Mouse (Mus musculus) heart, postnatal 4 days (tissue): ENCODE results near the gene Exosc8. TPM values are rescaled to one million over a fixed set of nuclear protein-coding genes. Genes with fewer than 3 reads are reported as not detected.

Experiments
- DNase-seq: peaks from one replicate; pipeline ENCODE4 v3.0.0; 2021
- total RNA-seq, 2 experiments: library from RNA; stranded (reverse); gene quantifications; 2 replicates each; pipeline ENCODE4 v1.2.3; 2021

The Exosc8 gene
- 10 to 100 TPM; 40.3 to 44.7 TPM for total RNA-seq

DNA sequence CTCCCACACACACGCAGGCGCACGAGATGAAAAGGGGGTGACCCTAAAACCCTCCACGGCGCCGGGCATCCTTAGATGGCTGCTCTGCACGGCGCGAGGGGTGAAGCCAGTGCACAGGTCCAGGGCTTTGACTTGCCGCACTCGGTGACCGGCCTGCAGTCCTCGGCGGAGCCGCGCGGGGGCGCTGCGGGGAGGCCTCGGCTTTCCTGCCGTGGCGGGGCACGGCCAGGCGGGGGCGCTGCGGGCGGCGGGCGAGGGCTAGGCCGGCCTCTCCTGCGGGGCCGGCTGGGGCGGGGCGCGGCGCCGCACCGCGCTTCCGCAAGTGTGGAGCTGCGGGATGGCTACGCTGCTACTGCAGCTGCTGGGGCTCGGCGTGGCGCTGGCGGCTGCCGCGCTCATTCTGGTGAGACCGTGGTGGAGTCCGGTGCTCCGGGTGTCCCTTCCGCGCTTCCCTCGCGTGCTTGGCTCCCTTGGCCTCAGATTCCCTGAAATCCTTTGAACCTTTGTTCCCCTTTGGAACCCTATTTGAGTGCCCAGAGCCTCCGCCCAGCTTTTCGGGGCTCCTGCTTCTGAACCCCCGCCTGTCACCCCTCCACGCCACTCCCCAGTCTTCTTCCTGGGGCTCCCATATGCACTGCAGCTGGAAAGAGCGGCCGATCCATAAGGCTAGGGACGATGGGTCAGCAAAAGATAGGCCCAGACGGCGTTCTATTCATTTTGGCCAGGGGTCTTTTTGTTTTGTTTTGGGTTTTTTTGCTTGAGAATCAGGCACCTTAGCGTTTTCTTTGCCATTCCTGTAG, at the start of gene Exosc8, which contains the start of gene Alg5:
Gene Exosc8 (minus strand): TSS at position 147 of the 800 bp plus-strand sequence.
Gene Alg5 (plus strand): TSS at position 293 of the 800 bp plus-strand sequence.
- DNase-seq = peak; percentile 96

DNA sequence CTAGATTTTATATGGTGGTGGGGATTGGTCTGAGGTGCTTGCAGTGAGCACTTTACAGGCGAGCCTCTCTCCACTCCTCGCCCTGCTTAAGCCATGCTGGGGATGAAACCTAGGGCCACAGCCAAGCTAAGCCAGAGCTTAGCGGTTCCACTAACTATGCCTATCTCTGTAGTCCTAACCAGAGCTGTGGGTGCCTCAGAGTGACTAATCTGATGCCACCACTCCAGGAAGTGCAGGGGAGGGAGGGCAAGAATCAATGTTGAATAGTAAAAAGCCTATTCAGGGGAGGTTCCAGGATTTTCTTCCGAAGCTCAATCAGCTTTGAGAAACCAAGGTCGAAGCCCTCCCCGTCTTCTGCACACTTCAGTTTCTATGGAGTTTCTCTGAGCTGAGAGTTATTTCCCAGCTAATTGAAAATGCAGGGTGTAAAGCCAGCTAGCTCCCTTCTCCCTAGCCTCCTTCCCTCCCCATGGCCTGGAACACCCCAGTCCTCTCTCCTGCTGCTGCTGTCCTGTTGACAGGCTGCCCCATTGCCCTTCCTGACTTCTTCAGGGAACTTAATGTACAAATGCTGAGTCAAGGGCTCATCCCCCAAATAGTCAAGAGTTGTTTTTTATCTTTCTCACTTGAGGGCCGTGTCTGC, 40.9 kb upstream of the Exosc8 start:
- DNase-seq = no peak

DNA sequence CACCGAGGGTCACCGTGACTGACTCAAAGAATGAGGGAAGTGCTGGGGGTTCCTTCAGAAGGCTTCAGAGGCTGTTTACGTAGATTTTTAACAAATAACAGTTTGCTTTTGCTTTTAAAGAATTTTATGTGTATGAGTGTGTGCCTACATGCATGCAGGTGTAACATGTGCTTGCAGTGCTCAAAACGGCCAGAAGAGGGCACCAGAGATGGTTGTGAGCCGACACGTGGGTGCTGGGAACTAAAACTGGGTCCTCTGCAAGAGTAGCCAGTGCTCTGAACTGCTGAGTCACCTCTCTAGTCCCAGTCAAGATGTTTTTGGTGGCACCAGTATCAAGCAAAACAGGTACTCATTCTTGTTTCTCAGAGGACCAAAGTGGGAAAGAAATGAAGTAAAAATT, 38.4 kb upstream of the Exosc8 start:
- DNase-seq = no peak

DNA sequence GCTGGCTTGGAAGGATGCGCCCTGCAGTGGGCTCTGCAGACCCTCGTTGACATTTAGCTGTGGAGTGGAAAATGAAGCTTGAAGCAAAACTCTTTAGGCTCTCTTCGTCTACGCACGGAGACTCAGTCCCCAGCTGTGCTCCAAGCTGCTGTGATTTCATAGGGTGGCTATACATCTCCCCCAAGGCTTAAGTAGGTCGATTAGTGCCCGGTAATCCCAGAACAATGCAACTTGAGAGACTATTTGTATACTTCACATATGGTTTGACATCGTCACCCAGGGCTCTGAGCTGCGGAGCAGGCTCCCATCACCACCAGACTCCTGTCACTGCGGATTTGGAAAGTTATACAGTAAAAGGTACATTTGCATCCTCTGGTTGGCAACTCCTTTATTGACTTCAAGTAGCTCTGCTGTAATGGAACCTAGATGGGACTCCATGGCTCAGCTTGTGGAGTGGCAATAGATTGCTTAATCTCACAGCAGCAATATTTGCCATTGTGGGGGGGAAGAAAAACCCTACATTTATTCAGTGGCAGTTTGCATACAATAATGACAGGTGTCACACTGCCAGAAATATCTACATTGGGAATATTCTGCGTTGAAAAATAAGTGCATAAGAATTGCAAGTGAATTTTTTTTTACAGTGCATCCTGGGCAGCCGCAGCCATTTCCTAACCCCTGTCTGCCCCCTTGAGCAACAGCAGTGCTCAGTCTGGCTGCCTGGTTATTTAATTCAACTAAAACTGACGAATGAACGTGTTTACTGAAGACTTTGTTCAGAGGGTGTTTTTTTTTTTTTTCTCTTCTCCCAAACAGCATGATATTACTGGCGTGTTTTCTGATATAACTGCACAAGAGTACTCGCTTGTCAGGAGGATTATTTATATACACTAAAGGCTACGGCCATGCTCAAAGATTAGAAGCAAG, 34.4 kb upstream of the Exosc8 start:
- no peak for DNase-seq

DNA sequence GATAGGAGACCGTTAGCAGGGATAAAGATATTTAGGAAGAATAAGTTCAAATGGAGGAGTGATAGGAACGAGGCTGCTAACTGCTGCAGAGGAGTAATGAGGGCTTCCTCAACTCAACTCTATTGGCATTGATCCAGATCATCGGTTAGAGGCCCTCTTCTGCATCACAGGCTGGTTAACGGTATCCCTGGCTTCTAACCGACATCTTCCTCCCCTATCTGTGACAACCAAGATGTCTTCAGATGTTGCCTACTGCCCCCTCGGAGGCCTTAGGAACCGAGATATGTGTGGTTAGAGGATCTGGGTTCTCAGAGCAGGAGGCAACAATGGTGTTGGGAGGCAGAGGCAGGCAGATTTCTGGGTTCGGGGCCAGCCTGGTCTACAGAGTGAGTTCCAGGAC, 33.4 kb upstream of the Exosc8 start:
- DNase-seq = no peak

DNA sequence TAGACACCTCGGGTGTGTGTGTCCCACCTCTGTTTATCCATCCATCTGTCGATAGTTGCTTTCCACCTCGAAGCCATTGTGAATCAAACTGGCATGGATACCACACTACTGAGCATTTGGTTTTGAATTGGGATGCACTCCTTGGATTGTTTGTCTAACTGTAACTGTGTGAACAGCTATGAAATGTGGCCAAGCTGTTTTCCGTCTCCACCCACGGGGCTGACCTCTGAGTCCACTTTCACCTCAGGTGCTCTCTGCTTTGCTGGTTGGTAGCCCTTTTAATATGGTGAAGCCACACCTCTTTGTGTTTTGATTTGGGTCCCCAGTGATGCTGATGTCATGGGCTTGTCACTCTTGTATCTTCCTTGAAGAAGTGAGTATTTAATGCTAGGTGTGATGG, 31.6 kb upstream of the Exosc8 start:
- DNase-seq = no peak

DNA sequence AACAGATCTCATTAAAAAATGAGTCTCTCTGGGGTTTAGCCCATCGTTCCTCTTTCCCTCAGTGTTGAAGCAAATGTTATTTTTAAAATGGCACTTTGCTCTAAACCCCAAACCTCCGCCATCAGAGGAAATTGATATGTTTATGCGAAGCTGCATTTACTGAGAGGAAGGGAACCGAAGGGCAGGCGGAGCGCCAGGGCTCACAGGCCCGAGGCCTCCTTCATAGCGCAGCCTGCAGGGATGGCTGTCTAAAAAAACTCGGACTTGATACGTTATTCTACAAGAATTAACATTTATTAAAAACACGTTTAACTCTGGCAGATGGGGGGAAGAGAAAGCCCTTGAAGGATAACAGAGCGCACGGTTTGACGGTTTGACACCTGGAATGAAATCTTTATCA, 30.8 kb upstream of the Exosc8 start:
- DNase-seq = no peak

DNA sequence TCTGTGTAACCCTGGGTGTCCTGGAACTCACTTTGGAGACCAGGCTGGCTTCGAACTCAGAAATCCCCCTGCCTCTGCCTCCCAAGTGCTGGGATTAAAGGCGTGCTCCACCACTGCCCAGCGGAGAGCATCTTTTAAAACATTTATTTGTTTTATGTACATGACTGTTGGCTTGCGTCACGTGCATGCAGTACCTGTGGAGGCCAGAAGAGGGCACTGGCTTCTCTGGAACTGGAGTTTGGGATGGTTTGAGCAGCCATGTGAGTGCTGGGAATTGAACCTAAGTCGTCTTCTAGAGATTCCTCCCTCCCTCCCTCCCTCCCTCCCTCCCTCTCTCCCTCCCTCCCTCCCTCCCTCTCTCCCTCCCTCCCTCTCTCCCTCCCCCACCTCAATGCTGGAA, 30.3 kb upstream of the Exosc8 start:
- peak; percentile 20 for DNase-seq

DNA sequence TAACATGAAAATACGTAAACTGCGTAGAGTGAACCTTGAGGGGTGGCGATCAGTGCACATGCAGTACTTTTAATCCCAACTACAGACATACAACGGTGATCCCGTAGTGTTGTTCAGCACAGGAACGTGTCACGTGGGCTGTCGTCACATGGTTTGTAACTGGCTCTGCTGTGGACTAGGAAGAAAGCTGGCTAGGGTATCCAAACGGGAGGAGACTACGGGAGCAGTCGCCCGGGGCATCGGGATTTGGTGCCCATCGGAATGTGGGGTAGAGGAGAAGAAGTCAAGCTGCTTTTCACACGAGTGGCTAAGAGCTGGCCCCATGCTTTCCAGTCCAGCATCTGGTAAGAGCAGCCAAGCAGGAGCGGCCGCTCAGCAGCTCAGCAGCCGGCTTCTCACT, 29.2 kb upstream of the Exosc8 start:
- peak; percentile 40 for DNase-seq

DNA sequence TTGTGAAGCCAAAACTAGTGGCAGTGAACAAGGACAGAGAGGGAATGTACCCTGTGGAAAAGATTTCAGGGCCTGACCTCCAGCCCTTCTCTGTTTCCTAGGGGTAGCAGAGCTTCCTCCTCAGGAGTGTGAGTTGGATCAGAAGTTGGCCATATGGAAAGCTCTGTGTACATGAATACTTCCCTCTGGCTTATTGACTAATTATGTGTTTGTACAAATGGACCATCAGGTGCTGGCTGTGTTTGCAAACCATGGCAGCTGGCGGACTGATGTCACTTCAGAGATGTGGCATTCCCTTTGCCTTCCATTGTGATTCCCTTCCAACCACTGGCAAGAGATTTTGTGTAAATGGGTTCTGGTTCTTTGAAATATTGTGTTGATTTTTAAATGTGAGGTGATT, 26.1 kb upstream of the Exosc8 start:
- DNase-seq = no peak

DNA sequence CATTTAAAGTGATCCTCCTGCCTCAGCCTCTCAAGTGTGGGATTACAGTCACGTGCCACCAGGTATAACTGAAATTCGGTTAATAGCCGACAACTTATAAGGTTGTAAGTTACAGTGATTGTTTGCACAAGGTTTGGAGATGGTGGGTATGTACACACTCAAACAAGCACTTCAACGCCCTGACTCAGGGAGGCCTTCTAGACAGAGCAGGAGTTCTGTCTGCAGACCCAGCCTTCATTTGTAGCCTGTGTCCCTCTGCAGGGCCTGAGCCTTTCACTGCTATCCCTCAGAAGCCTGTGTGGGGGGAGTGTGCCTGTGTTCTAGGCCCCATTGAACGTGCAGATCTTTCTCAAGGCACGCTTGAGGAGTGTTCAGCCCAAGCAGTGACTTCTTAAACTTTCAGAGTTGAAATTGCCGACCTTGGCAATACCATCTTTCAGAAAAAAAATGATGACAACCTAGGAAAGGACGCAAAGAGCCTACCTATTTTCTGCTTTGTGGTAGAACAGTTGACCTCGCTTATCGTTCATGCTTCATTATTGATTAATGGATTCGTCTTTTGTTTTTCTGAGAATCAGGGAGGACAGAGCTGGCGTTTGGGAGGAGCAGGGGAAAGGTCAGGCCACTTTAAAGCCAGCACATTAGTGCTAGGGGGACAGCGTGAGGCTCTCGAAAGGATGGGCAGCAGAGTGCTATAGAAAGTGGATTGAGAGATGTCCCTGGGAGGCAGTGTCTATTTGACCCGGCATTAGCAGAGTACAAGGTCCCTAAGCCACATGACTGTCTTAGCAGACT, 25.3 kb upstream of the Exosc8 start:
- no peak for DNase-seq

DNA sequence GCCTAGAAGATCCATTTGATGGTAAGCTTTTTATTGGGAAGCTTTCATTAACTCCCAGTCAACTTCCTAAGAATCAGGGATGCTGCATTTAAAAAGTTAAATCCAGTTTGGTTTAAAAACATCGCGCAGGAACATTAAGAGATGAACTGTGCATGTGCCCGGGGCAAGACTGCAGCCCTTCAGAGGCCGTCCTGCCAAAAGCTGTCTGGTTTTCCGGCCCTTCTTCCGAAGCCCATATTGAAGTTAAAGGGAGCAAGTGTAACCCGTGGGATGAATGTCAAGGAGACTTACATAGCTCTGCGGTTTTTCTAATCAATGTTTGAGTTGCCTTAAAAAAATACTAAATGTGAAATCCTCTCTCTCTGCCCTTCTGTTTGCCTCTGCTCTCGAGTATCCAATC, 24.0 kb upstream of the Exosc8 start:
- no peak for DNase-seq

DNA sequence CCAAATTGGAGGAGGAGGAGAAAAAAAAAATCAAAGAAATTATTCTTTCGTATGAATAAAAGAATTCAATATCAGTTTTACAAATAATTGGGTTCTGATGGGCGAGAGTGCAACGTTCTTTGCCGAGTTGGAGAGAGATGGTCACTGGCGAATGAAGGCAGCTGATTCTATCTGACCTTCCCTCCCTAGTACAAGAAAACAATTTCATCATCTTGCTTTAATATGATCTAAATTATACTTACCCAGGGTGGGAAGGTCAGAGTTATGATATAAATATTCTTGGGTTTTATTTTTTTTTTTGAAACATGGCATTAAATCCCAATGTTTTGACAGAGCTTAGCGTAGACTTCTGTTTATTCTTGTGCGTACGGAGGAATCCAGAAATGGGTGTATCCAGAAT, 22.3 kb upstream of the Exosc8 start:
- DNase-seq = no peak

DNA sequence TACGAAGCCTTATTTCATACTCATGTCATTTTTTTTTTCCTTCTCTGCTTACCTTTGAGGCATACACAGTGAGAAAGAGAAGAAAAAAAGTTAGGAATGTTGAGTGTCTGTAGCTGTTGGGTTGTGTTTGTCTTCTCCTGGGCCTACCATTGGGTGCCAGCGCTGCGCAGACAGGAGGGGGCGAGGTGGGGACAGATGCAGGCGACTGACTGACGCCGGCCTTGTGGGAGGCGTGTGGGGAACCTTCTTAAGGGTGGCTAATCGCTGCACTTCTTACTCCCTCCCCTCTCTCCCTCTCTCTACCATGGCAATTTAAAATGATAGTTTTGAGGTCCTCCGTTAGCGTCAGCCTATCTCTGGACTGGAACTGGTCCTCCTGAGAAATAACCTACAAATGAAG, 20.9 kb upstream of the Exosc8 start:
- peak; percentile 32 for DNase-seq

DNA sequence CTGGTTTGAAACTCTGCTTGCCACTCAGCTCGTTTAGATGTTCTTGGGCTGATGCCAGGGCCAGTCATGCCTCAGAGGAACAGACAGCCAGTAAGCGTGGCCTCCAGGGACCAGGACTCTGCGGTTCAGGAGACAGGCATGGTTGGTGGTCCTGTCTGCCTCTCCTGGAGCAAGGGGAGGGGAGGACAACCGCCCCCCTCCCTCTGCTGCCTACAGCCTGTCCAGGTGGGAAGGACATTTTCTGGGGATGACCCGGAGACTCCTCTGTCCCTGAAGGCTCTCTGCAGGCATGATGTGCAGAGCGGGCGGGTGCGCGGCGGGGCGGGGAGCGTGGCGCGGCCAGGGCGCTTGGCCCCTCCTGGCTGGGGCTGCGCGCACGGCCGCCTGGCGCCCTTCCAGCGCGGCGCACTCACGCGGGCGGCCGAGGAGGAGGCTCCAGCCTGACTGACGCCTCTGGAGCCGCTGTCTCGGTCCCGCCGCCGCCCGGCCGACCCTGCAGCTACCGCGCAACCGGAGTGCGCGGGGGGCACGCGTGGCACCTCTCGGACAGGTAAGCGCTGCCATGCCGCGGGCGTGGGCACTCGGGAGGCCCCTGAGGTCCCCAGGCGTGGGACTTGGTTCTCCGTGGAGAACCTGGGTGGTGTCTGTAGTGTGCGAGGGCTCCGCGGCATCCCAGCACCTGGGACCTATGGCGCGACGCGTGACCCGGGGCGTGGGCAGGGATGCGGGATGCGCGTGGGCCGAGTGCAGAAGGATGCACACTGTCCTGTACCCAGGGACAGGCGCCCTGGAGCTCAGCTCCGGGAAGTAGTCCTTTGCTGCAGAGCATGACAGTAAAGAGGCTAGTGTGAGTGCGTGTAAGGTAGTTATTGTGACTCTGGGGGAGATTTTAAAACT, 20.2 kb upstream of the Exosc8 start, which contains the start of gene Smad9:
Gene Smad9 (plus strand): TSS at position 438 of the 897 bp plus-strand sequence.
- DNase-seq = peak; percentile 73

DNA sequence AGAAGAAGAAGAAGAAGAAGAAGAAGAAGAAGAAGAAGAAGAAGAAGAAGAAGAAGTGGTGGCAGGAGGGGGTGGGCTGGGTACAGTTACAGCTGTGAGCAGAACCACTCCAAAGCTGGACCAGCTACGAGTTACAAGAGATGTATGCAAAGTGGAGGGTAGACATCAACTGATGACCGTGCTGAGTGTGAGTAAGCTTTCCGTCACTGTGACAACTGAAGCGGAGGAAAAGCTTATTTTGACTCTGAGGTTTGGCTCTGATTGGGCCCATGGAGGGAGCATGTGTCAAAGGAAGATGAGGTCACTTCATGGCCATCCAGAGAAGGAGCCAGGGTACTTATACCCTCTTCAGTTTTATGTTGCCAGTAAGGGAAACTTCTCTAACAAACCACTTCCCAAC, 18.2 kb upstream of the Exosc8 start:
- no peak for DNase-seq

DNA sequence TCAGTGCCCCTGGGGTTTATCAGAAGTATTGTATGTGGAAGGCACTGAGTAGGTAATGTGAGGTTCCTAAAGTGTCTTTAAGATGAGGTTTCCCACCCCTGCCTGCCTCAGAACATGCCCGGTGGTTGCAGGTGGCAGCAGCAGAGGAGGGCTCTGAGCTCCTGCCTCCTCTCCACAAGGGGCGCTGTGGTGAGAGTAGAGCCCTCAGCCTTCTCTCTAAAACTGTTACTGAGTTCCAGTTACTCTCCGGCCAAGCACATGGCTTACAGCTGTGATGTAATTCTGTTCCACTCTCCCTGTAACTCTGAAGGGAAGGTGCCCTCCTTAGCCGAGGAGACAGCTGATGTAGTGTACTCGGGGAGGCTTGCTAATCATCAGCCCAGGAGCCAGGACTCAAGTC, 10.6 kb upstream of the Exosc8 start:
- peak; percentile 38 for DNase-seq

DNA sequence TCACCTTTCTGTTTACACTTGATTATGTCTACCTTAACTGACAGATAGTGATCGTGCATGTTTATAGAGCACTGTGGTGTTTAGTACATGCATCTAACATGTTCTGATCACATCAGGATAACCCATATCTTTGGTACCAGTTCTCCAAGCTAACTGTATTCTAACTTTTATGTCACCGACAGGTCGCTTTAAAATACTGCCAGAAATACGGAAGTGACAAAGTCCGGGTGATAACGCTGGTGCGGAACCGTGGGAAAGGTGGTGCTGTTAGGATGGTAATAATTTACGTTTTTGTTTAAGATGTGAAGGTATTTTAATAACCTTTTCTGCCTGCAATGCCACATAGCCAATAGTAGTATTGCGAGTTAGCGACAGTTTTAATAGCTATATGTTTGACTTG, 6.8 kb upstream of the Exosc8 start:
- DNase-seq = no peak

DNA sequence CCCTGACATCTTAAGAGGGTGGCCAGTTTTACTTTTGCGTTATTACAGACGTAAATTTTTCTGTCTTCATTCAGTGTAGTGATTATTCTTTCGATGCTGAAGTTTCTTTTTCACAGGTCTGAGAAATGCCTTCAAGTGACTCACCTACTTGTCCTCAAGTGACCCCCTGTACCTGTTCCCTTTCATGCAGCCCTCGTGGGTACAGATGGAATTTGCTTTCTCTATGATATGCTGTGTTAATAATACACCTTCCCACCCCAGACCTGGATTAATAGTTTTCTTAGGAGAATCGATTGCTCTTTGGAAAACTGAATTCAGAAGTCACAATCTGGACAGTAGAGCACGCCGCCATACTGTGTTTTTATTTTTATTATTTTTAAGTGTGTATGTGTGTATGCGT, 2.1 kb upstream of the Exosc8 start:
- no peak for DNase-seq

DNA sequence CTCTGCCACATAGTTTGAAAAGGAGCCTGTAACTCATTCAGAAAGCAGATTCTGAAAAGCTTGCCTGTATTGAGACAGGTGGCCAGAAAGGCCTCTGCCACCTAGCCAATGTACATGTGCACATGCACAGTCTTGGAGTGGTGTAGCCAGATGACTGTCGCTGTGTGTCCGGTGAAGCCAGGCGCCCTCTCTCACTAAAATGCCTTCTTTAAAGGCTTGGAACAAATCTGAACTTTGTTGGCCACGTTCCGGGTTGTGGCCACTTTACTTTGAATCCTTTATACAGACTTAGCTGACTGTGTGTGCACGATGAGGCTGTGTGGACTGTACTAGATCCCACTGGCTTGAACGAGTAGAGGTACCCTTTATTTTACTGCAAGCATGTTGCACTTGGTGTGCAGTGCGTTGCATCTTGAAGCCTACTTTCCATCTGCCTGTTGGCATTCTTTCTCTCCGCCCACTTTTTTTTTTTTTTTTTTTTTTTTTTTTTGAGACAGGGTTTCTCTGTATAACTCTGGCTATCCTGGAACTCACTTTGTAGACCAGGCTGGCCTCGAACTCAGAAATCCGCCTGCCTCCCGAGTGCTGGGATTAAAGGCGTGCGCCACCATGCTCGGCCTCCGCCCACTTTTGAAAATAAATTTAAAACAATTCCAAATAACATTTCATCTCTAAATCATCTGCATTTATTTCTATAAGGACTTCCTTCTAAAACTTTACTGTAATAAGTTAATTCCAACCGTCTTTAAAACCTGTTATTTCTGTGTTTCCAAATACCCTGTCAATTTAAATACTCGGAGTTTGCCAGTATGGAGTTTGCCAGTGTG, 1.1 kb upstream of the Exosc8 start:
- peak; percentile 18 for DNase-seq
